Mouse (Mus musculus) kidney, adult 9 months (tissue): Measurements from ENCODE around the gene Ppp1ca.
A peak's percentile ranks its signal among the peaks of the same experiment; 100 is the strongest.

Experiments
- DNase-seq: peaks from one replicate; pipeline ENCODE4 v3.0.0; 2022

Ppp1ca gene

DNA sequence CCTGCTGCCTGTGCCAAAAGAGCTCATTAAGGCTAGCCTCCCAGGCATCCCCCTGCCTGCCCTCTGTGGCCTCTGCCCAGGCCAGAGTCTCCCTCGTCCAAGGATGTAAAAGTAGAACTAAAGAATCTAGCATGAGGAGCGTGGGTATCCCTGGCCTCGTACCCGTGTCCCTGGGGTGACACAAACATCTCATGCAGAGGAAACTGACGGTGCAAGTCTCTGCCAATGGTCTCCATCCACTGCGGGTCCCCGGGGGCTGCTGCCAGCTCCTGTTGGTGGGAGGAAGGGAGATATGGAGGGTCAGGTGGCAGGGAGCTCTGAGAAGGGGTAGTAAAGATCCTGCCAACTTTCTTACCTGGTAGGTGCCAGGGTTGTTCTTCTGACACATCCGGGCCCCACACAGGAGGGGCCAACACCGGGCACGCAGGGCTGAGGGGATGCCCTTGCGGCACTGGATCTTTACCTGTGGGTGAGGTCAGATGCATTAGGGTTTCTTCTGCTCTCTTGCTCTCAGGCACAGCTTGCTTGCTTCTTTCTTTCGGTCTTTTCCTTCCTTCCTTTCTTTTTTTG is 2.7 kb upstream of the Ppp1ca start:
- no peak for DNase-seq

DNA sequence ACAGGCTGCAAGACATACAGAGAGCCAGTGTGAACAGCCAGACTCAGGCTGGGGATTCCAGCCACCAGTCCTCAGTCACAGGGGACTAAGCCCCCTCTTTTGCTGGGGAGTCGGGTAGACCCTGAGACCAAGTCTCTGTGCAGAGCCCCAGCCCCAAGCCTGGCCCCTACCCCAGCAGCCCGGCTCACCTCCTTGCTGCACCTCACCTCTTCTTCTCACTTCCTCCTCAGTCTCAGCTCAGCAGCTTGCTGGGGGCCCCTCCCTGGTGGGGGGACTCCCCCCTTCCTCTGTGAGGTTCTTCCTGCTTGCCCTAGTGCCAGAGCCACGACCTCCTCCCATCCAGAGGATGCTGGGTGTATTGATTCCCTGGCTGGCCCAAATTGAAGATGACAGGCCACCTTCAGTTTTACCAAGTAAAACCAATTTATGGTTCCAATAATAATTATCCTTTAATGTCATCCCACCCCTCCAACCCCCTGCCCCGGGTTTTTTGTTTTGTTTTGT is 982 bp upstream of the Ppp1ca start, which contains the start of gene Tbc1d10c:
Tbc1d10c (minus strand) TSS at position 454 of the 504 bp plus-strand sequence.
- DNase-seq: peak; percentile 49

DNA sequence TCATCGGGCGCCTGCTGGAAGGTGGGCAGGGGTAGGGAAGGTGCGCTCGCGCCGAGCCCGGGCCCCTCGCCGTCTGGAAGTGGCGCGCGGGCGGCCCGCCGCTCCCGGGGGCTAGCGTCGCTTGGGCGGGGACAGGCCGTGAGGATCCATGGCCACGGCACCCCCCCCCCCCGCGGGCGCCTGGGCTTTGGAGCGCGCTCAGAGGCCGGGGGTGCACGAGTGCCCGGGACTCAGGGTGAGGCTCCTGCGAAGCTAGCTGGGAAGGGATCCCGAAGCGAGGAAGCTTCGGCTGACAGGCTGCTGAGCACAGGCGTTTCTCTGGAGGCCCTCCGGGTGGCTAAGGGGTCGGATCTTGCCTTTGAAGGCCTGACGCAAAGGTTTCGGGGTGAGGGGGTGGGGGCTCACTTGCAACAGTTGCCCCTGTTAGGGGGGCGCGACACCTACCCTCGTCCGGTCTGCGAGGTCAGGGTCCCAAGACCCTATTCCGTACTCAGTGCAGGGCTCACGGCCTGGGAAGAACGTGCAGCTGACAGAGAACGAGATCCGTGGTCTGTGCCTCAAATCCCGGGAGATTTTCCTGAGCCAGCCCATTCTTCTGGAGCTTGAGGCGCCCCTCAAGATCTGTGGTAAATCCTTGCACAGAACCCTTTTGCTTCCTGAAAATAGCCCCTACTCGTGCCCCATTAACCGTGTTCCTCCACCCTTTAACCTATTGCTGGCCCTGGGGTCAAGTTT is 553 bp downstream of the Ppp1ca start:
- no peak for DNase-seq

DNA sequence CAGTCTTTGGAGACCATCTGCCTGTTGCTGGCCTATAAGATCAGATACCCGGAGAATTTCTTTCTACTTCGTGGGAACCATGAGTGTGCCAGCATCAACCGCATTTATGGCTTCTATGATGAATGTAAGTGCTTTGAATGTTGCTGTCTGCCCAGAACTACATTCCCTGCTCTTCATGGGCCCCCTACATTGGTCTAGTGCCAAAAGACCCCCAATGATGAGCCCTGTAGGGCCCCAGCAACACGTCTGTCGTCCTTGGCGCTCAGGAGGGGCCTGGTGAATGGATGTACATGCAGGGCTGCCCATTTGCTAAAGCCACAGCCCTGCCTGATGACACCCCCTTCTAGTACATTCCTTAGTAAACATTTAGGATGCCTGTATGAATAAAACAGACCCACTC is 1.3 kb downstream of the Ppp1ca start:
- no peak for DNase-seq

DNA sequence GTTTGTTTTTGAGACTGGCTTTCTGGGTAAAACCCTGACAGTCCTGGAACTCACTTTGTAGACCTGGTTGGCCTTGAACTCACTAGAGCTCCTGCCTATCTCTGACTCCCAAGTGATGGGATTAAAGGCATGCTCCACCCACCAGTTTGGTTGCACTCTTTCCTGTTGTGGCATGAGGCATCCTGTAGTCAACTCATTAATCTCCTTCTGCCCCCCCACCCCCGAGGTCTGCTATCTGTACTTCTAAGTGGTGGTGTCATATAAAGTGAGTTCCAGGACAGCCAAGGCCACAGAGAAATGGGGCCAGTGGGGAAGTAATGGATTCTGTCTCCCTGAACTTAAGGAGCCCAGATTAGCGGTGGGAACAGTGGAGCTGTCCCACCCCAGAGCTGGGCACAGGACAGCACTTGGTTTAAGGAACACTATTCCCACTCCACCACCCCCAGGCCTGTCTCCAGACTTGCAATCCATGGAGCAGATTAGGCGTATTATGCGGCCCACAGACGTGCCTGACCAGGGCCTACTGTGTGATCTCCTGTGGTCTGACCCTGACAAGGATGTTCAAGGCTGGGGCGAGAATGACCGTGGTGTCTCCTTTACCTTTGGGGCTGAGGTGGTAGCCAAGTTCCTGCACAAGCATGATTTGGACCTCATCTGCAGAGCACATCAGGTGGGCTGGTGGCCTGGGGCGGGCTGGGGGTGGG is 2.3 kb downstream of the Ppp1ca start:
- DNase-seq: no peak

DNA sequence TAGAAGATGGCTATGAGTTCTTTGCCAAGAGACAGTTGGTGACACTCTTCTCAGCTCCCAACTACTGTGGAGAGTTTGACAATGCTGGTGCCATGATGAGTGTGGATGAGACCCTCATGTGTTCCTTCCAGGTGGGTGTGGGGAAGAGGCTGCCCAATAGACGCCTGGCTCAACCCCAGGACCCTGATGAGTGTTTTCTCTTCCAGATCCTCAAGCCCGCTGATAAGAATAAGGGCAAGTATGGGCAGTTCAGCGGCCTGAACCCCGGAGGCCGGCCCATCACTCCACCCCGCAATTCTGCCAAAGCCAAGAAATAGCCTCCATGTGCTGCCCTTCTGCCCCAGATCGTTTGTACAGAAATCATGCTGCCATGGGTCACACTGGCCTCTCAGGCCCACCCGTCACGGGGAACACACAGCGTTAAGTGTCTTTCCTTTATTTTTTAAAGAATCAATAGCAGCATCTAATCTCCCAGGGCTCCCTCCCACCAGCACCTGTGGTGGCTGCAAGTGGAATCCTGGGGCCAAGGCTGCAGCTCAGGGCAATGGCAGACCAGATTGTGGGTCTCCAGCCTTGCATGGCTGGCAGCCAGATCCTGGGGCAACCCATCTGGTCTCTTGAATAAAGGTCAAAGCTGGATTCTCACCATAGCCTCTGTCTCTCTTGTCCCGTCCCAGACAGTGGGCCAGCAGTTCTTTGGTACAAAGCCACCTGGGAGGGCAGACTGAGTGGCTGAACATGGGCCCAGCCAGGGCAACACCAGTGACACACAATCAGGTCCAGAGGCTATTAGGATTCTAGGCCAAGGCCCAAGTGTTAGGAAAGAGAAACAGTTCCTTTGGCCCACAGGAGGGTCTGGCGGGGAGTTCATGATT is 3.1 kb downstream of the Ppp1ca start:
- no peak for DNase-seq

DNA sequence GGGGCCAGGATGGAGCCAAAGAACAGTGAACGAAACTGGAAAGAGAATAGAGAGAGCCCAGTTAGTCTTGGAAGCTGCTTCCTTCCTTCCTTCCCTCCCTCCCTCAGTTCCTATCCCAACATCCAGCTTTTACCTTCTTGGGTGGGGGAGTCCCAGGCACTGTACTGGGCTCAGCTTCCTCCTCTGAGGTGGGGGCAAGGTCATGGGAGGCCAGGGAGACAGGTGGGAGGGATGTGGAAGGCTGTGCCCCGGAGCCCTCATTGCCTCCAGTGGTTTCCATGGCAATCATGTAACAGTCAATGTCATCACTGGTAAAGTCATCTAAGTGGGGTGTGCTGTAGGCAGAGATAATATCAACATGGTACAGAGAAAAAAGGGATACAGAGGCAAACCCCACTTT is 4.2 kb downstream of the Ppp1ca start:
- no peak for DNase-seq

DNA sequence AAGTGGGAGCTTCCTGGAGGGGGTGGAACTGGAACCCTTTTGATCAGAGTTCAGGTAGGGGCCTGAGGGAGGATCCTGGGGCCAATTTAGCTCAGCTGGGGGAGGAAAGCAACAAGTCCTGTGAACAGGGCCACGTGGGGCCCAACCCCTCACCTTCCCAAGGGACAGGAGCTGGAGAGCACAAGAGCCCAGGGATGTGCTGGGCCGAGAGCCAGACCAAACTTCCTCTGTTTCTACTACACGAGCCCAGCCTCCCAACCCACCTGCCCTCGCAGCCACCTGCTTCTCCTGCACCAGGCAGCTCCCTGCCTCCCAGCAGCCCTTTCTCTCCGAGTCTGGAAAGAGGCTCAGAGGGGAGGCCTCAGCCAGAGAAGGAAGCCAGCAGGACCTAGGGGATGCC is 4.7 kb downstream of the Ppp1ca start:
- no peak for DNase-seq

DNA sequence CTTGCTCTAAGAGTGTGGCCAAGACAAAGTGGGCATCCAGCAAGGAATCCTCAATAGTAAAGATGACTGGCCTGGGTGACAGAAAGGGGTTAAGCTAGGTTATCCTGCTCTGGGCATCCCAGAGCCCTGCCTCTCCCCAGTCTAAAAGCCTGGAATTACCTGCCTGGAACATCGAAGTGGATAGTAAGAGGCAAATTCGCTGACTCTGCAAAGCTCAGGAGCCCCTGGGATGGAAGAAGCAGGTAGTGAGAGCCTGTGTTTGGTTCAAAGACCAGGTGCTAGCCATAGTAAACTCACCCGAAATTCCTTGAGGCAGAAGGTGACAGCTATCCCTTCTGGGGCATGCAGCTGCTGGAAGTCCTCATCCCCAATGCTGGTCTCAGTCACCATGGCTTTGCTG is 5.3 kb downstream of the Ppp1ca start:
- no peak for DNase-seq

DNA sequence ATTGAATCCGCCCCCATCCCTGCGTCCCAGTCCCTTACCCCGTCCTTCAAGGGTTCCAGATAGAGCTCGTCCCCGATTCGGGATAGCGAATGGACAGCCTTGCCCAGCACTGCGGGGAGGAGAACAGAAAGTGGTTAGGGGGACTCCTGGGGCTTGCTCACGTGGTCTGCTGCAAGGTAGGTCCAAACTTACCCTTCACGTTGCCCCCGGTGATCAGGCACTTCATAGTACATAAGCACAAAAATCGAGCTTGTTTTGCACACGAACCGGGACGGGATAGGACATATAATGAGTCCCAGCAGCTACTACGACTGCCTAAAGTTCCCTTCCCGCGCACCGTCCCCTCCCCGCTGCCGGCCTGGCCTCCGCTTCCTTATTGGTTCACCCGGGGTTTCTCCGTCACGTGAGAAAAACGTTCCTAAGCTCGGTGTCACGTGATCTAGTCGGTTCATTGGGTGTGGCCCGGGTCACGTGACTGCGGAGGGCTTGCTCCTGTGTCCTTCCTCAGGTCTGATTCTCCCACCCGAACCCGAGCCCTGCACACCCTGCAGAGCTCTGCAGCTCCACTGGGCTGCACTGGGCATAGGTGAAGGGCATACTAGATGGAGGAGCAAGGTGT is 9.5 kb downstream of the Ppp1ca start, which contains the start of gene Rad9a:
Rad9a (minus strand) TSS at position 372 of the 619 bp plus-strand sequence.
- peak; percentile 98 for DNase-seq

DNA sequence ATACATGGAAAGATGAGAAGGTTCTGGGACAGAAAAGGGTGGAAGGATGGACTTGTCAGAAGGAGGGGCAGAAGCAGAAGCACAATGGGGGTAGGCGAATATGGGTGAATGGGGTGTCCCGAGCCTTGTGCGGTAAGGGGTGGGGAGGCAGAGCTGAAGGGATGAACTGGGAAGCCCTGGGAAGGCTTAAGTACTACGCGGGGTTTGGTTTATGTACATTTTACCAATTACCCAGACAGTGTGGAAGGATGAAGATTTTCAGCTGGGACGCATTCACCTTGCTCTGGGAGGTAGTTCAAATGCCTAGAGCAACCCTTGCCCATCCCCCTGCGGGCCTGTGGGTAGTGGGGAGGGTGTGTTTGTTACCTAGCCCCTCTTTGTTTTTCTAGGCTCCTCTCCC is 10.3 kb downstream of the Ppp1ca start:
- no peak for DNase-seq

DNA sequence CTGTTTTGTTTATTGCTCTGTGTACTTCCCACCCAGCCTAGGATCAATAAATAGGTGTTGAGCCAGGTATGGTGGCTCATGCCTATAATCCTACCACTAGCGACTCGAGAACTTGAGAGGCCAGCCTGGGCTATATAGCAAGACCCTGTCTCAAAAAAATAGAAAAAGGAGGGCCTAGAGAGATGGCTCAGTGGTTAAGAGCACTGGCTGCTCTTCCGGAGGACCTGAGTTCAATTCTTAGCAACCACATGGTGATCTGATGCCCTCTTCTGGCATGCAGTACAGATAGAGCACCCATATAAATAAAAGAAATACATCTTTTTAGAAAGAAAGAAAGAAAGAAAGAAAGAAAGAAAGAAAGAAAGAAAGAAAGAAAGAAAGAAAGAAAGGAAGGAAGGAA is 11.3 kb downstream of the Ppp1ca start:
- DNase-seq: no peak

DNA sequence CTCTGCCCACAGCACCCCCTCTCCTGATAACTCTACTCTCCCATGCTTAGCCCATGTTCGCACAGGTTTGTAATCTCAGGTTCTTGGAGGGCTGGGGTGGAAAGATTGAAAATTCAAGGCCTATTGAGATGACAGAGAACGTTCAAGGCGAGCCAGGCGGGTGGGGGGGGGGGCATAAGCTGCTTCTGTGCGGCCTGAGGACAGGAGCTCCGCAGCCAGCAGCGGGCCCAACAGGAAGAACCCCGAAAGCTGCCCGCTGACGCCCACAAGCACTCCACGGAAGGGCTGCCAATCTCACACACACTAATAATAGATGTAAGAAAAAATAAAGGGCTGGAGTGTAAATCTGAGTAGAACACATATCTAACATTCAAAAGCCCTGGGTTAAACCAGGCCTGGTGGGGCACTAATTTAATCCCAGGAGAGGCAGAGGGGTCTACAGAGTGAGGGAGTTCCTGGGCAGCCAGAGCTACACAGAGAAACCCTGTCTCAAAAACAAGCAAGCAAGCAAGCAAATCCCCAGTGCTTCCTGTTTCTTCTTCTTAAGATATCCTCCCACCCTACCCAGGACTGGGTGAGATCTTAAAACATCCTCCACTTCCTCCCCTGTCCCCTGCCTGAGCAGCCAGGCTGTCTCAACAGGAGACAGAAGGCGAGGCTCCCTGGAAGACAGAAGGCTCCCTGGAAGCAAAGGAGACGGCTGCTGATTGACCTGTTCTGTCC is 11.9 kb downstream of the Ppp1ca start:
- DNase-seq: no peak

DNA sequence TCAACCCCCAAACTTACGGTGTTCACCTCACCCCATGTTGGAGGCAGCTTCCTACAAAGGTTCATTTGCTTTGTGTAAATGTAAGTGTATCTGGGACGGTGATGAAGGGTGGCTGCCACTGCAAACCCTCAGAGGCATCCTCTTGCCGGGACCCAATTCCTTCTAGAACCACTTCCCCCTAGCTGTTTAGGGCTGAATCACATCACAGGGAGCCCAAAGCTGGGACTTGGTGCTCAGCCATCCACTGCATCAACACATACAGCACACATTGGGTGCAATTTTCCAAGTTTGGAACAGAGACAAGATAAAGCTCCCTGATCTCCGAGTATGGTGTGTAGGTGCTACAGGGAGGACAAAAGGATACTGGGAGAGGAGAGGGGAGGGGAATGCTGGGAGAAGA is 13.0 kb downstream of the Ppp1ca start:
- no peak for DNase-seq

DNA sequence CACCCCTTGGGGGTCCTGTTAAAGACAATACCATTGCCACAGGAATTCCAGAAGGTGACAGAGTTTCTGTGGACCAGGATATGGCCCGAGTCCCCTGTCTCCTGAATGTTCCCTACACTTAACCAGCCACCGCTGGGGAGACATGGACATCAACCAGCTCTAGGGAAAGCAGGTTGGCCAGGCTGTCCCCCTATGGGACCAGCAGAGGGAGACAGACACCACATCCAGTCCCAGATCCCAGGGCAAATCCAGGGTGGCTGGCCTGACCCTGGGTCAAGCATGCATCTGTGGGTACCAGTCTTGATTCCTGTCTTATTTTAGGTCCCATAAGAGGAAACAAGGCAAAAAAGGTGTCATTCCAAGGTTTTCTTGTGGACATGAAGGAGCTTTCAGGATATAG is 15.1 kb downstream of the Ppp1ca start:
- peak; percentile 89 for DNase-seq

DNA sequence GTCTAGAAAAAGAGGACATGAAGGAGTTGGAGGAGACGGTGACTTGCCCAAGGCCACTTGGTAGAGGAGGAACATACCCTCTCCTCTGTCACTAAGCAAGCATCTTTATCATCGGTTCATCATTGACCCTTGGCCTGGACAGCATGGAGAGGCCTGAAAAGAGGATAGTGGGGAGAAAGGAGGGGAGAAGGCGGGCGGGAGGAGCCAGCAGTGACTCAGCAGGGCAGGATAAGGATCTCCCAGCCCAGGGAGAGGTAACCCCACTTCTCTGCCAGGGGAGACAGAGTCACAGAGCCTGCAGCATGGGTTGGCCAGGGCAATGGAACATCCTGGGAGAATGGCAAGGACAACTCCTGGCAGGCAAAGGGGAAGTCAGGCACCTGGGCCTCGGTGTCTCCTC is 16.7 kb downstream of the Ppp1ca start:
- no peak for DNase-seq

DNA sequence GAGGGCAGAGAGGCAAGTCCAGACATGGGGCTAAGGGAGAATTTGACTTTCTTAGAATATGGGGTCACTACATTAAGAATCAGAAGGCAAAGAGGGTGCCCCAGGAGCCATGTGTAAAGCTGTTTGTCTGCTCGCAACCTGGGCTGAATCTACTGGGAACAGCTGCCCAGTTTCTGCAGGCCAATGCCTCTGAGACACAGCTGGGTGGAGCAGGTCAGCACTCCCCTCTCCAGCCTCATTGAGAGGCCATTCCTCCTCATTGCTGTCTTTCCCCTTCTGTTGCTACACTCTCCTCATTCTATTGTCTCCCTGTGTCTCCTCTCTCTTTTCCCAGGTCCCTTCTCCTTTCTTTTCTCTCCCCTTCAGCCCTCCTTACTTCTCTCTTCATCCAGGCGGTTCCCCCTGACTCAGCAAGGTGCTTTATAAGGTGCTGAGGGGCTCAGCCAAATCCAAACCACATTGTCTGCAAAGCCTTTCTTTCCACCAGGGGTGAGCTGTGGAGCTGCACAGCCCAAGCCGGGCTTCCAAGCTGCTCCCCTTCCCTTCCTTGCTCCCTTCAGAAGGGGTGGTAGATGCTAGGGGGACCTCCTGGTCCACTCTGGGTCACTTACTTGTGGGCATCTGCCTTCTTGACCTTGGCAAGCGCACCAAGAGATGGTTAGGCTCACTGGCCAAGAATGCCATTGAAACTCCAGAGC is 20.2 kb downstream of the Ppp1ca start:
- DNase-seq: no peak

DNA sequence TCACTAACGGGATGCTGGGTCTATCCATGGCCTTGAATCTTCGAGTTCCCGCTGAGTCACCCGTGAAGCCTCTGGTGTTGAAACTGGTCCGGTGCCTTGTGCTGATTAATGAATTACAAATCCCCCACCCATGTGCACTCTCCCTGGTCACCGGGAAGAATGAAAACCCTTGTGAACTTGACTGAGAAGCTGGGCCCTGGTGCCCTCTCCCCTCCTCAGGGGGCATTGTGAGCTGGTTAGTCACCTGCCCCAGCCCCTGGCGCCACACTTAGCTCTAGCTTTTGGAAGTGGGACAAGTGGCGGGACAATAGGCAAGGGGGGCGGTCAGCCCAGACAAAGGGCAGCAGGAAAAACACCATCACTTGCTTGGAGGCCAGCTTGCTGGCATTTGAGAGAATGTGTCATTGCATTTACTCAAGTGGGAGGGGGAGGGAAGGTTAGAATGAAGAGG is 21.7 kb downstream of the Ppp1ca start:
- peak; percentile 79 for DNase-seq

DNA sequence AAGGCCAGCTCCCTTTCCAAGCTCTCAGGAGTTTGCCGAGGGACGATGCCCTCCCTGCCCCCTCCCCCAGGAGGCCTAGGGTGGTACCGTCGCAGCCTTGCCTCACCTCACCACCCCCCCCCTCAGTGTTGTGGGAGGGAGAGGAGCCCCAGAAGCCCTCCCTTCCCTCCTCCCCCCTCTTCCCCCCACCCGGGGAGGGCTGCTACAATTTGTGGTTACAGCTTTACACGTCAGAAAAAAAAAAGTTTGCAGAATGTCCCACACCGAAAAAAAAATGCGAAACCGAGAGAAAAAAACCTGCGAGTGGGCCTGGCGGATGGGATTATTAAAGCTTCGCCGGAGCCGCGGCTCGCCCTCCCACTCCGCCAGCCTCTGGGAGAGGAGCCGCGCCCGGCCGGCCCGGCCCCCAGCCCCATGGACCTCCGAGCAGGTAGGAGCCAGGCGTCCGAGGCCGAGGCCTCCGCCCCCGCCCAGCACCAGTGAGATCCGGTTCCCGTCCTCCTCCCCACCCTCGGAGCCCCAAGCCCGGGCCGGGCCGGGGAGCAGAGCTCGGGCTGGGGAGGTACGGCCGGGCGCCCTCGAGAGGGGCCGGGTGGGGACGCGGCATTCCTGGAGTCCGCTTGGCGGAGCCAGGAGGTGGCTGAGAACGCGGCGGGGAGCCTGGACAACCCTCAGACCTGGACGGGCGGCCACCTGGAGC is 22.4 kb downstream of the Ppp1ca start, which contains the start of the genes Clcf1 and AC109138.7:
Clcf1 (plus strand) TSS at position 168 of the 700 bp plus-strand sequence.
AC109138.7 (plus strand) TSS at position 287 of the 700 bp plus-strand sequence.
- DNase-seq: no peak
